Mouse (Mus musculus) liver, postnatal 0 days (tissue): ENCODE measurements at regions not wholly inside any gene's neighbourhood (a gene's known extent, or its start where the extent isn't known, plus 50 kb on each side); places are given as distances from the start of the nearest gene placed in this dataset.

ENCODE experiments used
- CTCF ChIP-seq: sonication (generic); IDR thresholded peaks from 2 replicates; pipeline ENCODE4 v1.5.1; 2016; ENCODE audit warnings: antibody characterized with exemption, low read depth
- EP300 ChIP-seq: IDR thresholded peaks from 2 replicates; pipeline ENCODE4 v1.6.1; 2016; ENCODE audit warnings: antibody characterized with exemption, low read depth, mild to moderate bottlenecking

GRCm38 (mm10) chr14:58202607-58203295 lies 132.4 kb downstream of the Fgf9 start:
- TF ChIP-seq CTCF (no peak), EP300 (no peak)
